Mouse (Mus musculus) cerebellum, postnatal 36 days (tissue): ENCODE measurements at regions not wholly inside any gene's neighbourhood (a gene's known extent, or its start where the extent isn't known, plus 50 kb on each side); places are given as distances from the start of the nearest gene placed in this dataset.
A peak's percentile ranks its signal among the peaks of the same experiment; 100 is the strongest.

Experiments
- DNase-seq, 2 experiments: peaks; one replicate each; pipeline ENCODE4 v3.0.0; 2021 to 2022; ENCODE audit warnings: mixed read lengths in 2 of 2

DNA sequence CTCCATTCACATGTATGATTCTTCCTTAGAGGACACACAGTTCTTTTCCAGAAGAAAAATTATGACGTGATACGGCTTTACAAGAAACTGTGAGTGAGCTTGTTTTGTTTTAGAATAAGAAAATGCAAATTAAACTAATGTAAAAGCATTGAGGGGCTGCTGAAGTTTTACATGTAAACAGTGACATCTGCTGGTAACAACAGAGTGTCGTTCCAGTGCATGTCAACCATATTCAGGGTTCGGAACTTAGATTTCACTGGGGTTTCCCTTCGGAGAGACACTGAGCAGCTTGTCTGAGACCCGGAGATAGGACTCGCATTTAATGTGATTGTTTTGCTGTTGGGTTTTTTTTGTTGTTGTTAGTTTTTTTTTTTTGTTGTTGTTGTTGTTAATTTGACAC lies 148.4 kb upstream of the Ube3a start:
- peak in 1 of 2 experiments; percentile 13 for DNase-seq
